11 mouse cellular contexts compared by ENCODE assay signal in the genomic region with DNA sequence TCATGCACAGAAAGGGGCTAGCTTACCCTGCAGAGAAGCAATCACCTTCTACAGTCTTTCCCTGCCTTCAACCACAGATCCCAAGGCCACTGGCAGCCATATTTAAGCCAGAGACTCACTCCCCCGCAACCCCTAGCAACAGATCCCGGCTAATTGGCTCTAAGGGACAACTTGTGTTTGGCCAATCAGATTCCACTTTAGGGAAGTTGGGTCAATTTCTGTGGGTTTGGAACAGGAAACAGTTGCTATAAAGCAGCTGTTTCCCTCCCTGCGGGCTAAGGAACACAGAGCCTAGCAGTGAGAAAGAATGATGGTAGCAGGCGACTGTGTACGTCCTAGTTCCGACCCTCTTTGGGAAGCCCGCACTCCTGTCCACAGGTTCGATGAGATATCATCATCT. TPM values are rescaled to one million over a fixed set of nuclear protein-coding genes. Genes with fewer than 3 reads are reported as not detected.
DNase-seq lines count a peak whose midpoint lies in the region; ATAC-seq lines count a peak whose summit lies in the region.
"Had no signal": no experiment of that assay in that cellular context is flagged by ENCODE, and none has a peak within 500 bp of the region (broad histone marks: within the 10 kb centered on the region; RNA-seq: fewer than 3 reads in every experiment).

No protein-coding gene starts in this region.

- H3K9ac ChIP-seq in forebrain, embryonic 13.5 days: no peak overlapping the region
- no peak overlapping the region for H3K9ac ChIP-seq in liver, embryonic 13.5 days
- H3K9ac ChIP-seq in forebrain, embryonic 14.5 days (ENCODE audit: low read length): no peak overlapping the region

- H3K27me3 ChIP-seq in forebrain, embryonic 10.5 days (ENCODE audit: poor library complexity, severe bottlenecking): no peaks in the 10 kb centered on the region
- no peaks in the 10 kb centered on the region for H3K27me3 ChIP-seq in forebrain, embryonic 13.5 days
- no peaks in the 10 kb centered on the region for H3K27me3 ChIP-seq in liver, embryonic 13.5 days
- H3K27me3 ChIP-seq in megakaryocyte, embryonic 14.5 days (replicated peaks): peaks cover 7% of the 10 kb centered on the region
- H3K27me3 ChIP-seq in forebrain, embryonic 14.5 days (replicated peaks; ENCODE audit: control insufficient read depth, insufficient read depth, low read length): no peaks in the 10 kb centered on the region

- H3K27ac ChIP-seq in forebrain, embryonic 10.5 days: 0 out of 2 replicates have a peak overlapping the region, but pooled peaks have one; percentile 7
- no peak overlapping the region for H3K27ac ChIP-seq in forebrain, embryonic 13.5 days
- H3K27ac ChIP-seq in liver, embryonic 13.5 days: 0 out of 2 replicates have a peak overlapping the region, but pooled peaks have one; percentile 6
- H3K27ac ChIP-seq in forebrain, embryonic 14.5 days (ENCODE audit: low read depth, low read length): no peak overlapping the region

- DNase-seq in forebrain, embryonic 10.5 days (ENCODE audit: extremely low spot score, low spot score): no peak
- no peak for DNase-seq in liver, embryonic 13.5 days
- DNase-seq in liver: no peak
- DNase-seq in forebrain, embryonic 14.5 days (ENCODE audit: low spot score): no peak
- no peak for DNase-seq in left cerebral cortex, postnatal 14 days (ENCODE audit: low spot score in 2 of 2)
- DNase-seq: lung, adult 2 months had no signal

- H3K4me1 ChIP-seq in forebrain, embryonic 10.5 days: peaks cover 44% of the 10 kb centered on the region
- peaks cover 39% of the 10 kb centered on the region for H3K4me1 ChIP-seq in forebrain, embryonic 13.5 days
- peaks cover 27% of the 10 kb centered on the region for H3K4me1 ChIP-seq in liver, embryonic 13.5 days (replicated peaks)
- H3K4me1 ChIP-seq in megakaryocyte, embryonic 14.5 days: peaks cover 31% of the 10 kb centered on the region
- peaks cover 24% of the 10 kb centered on the region for H3K4me1 ChIP-seq in forebrain, embryonic 14.5 days (ENCODE audit: control insufficient read depth, insufficient read depth, low read length)

- no peak overlapping the region for H3K4me3 ChIP-seq in forebrain, embryonic 10.5 days
- H3K4me3 ChIP-seq in forebrain, embryonic 13.5 days: no peak overlapping the region
- H3K4me3 ChIP-seq in liver, embryonic 13.5 days (replicated peaks): no peak overlapping the region
- peak overlapping the region; percentile 62 for H3K4me3 ChIP-seq in megakaryocyte, embryonic 14.5 days (replicated peaks)
- H3K4me3 ChIP-seq in forebrain, embryonic 14.5 days (ENCODE audit: low read depth, low read length): no peak overlapping the region

- intact Hi-C loops in left cerebral cortex, postnatal 14 days (cut with DNase I): no loop called here

- H3K36me3 ChIP-seq in forebrain, embryonic 10.5 days (replicated peaks): peaks cover 16% of the 10 kb centered on the region
- H3K36me3 ChIP-seq in forebrain, embryonic 13.5 days (ENCODE audit: poor library complexity, severe bottlenecking): peaks cover 8% of the 10 kb centered on the region
- H3K36me3 ChIP-seq in liver, embryonic 13.5 days: no peaks in the 10 kb centered on the region
- no peaks in the 10 kb centered on the region for H3K36me3 ChIP-seq in megakaryocyte, embryonic 14.5 days (replicated peaks; ENCODE audit: low read length)
- H3K36me3 ChIP-seq in forebrain, embryonic 14.5 days (ENCODE audit: control insufficient read depth, insufficient read depth, low read length): no peaks in the 10 kb centered on the region

- 86% methylated on average over 8 of the region's 8 CpGs for WGBS in forebrain, embryonic 10.5 days
- WGBS in forebrain, embryonic 13.5 days: 88% methylated on average over 8 of the region's 8 CpGs
- 16% methylated on average over 8 of the region's 8 CpGs for WGBS in liver, embryonic 13.5 days (ENCODE audit: insufficient replicate concordance)
- WGBS in forebrain, embryonic 14.5 days: 93% methylated on average over 8 of the region's 8 CpGs

- no peak overlapping the region for H3K4me2 ChIP-seq in forebrain, embryonic 13.5 days
- H3K4me2 ChIP-seq in liver, embryonic 13.5 days: no peak overlapping the region
- H3K4me2 ChIP-seq in forebrain, embryonic 14.5 days (ENCODE audit: low read length): no peak overlapping the region

- no peak for ATAC-seq in forebrain, embryonic 13.5 days
- ATAC-seq in liver, embryonic 13.5 days (ENCODE audit: low read depth): no peak
- peak; percentile 94 for ATAC-seq in granulocyte monocyte progenitor cell, adult 5-6 weeks (replicated peaks; ENCODE audit: poor library complexity, severe bottlenecking)
- ATAC-seq in forebrain, embryonic 14.5 days: no peak

- H3K9me3 ChIP-seq in forebrain, embryonic 10.5 days: peaks cover 4% of the 10 kb centered on the region; the same call in 1 of the 2 replicates
- H3K9me3 ChIP-seq in forebrain, embryonic 13.5 days (replicated peaks): no peaks in the 10 kb centered on the region; the same call in 1 of the 2 replicates
- H3K9me3 ChIP-seq in liver, embryonic 13.5 days (replicated peaks): no peaks in the 10 kb centered on the region
- 0 out of 2 replicates have a peak, but pooled peaks cover 4% of the 10 kb centered on the region for H3K9me3 ChIP-seq in megakaryocyte, embryonic 14.5 days
- no peaks in the 10 kb centered on the region for H3K9me3 ChIP-seq in forebrain, embryonic 14.5 days (replicated peaks; ENCODE audit: control insufficient read depth, low read length)

RNA-seq across cellular contexts. Expression of gene Dennd2a, which starts 19.4 kb away (rescaled TPM):
- 32.8 and 33.4 TPM in 2 replicates for polyA plus RNA-seq in forebrain, embryonic 10.5 days (2016; fragmentation: Nextera tagmentation; extraction: Ambion mirVana)
- 19.6 and 22.8 TPM in 2 replicates for polyA plus RNA-seq in forebrain, embryonic 13.5 days (2015; fragmentation: Nextera tagmentation; extraction: Ambion mirVana)
- polyA plus RNA-seq in liver, embryonic 13.5 days (2015; fragmentation: Nextera tagmentation; extraction: Ambion mirVana): 1.9 and 2.1 TPM in 2 replicates
- 0.13 TPM in 1 of 2 replicates, not detected in the other for total RNA-seq in granulocyte monocyte progenitor cell, adult 5-6 weeks (2014; fragmentation: Nextera tagmentation)
- total RNA-seq in granulocyte monocyte progenitor cell, adult 5-6 weeks (2017): 0.15 and 0.52 TPM in 2 replicates
- polyA plus RNA-seq in megakaryocyte, embryonic 14.5 days (2012; ENCODE audit: insufficient read depth, low replicate concordance): 0.74 and 1.3 TPM in 2 replicates
- 14.2 and 15.8 TPM in 2 replicates for polyA plus RNA-seq in forebrain, embryonic 14.5 days (2014; fragmentation: Nextera tagmentation; extraction: Ambion mirVana)
- total RNA-seq in left cerebral cortex, postnatal 14 days (2021): 10 to 100 TPM; 21.4 to 22.7 TPM

RNA-seq across cellular contexts. Expression of gene Adck2, which starts 35.4 kb away (rescaled TPM):
- polyA plus RNA-seq in forebrain, embryonic 10.5 days (2016; fragmentation: Nextera tagmentation; extraction: Ambion mirVana): 19.1 and 22.1 TPM in 2 replicates
- polyA plus RNA-seq in forebrain, embryonic 13.5 days (2015; fragmentation: Nextera tagmentation; extraction: Ambion mirVana): 35.7 and 39.0 TPM in 2 replicates
- polyA plus RNA-seq in liver, embryonic 13.5 days (2015; fragmentation: Nextera tagmentation; extraction: Ambion mirVana): 8.9 and 9.4 TPM in 2 replicates
- total RNA-seq in granulocyte monocyte progenitor cell, adult 5-6 weeks (2014; fragmentation: Nextera tagmentation): 9.7 and 16.2 TPM in 2 replicates
- 3.8 and 11.6 TPM in 2 replicates for total RNA-seq in granulocyte monocyte progenitor cell, adult 5-6 weeks (2017)
- polyA plus RNA-seq in megakaryocyte, embryonic 14.5 days (2012; ENCODE audit: insufficient read depth, low replicate concordance): 5.2 and 7.5 TPM in 2 replicates
- 30.4 and 31.5 TPM in 2 replicates for polyA plus RNA-seq in forebrain, embryonic 14.5 days (2014; fragmentation: Nextera tagmentation; extraction: Ambion mirVana)
- total RNA-seq in left cerebral cortex, postnatal 14 days (2021): 10 to 100 TPM; 23.2 to 29.0 TPM

RNA-seq across cellular contexts. Expression of gene Gm42420, which starts 47.3 kb away (rescaled TPM):
- 0.74 TPM in 1 of 2 replicates, not detected in the other for polyA plus RNA-seq in forebrain, embryonic 10.5 days (2016; fragmentation: Nextera tagmentation; extraction: Ambion mirVana)
- 0.79 TPM in 1 of 2 replicates, not detected in the other for polyA plus RNA-seq in forebrain, embryonic 13.5 days (2015; fragmentation: Nextera tagmentation; extraction: Ambion mirVana)
- polyA plus RNA-seq in liver, embryonic 13.5 days (2015; fragmentation: Nextera tagmentation; extraction: Ambion mirVana): 1.0 and 1.4 TPM in 2 replicates
- 2.4 and 4.0 TPM in 2 replicates for total RNA-seq in granulocyte monocyte progenitor cell, adult 5-6 weeks (2014; fragmentation: Nextera tagmentation)
- total RNA-seq in granulocyte monocyte progenitor cell, adult 5-6 weeks (2017): 0.90 and 1.4 TPM in 2 replicates
- not detected in 2 replicates for polyA plus RNA-seq in megakaryocyte, embryonic 14.5 days (2012; ENCODE audit: insufficient read depth, low replicate concordance)
- polyA plus RNA-seq in forebrain, embryonic 14.5 days (2014; fragmentation: Nextera tagmentation; extraction: Ambion mirVana): 1.3 TPM in 1 of 2 replicates, not detected in the other
- total RNA-seq in left cerebral cortex, postnatal 14 days (2021): 1 to 10 TPM in 1 of 2 experiments, under 1 TPM in 1; 0.87 to 1.3 TPM
- total RNA-seq: gastrocnemius, postnatal 4 days; layer of hippocampus, adult 18-20 months had no signal
- polyA plus RNA-seq: lung, adult 2 months had no signal

RNA-seq across cellular contexts. Expression of gene Ndufb2, which starts 54.1 kb away (rescaled TPM):
- polyA plus RNA-seq in forebrain, embryonic 10.5 days (2016; fragmentation: Nextera tagmentation; extraction: Ambion mirVana): 253 and 270 TPM in 2 replicates
- 325 and 354 TPM in 2 replicates for polyA plus RNA-seq in forebrain, embryonic 13.5 days (2015; fragmentation: Nextera tagmentation; extraction: Ambion mirVana)
- polyA plus RNA-seq in liver, embryonic 13.5 days (2015; fragmentation: Nextera tagmentation; extraction: Ambion mirVana): 233 and 270 TPM in 2 replicates
- 165 and 172 TPM in 2 replicates for total RNA-seq in granulocyte monocyte progenitor cell, adult 5-6 weeks (2014; fragmentation: Nextera tagmentation)
- total RNA-seq in granulocyte monocyte progenitor cell, adult 5-6 weeks (2017): 93.4 and 107 TPM in 2 replicates
- 143 and 223 TPM in 2 replicates for polyA plus RNA-seq in megakaryocyte, embryonic 14.5 days (2012; ENCODE audit: insufficient read depth, low replicate concordance)
- polyA plus RNA-seq in forebrain, embryonic 14.5 days (2014; fragmentation: Nextera tagmentation; extraction: Ambion mirVana): 354 and 423 TPM in 2 replicates
- total RNA-seq in left cerebral cortex, postnatal 14 days (2021): 100 to 1,000 TPM; 197 to 204 TPM

Comparison
In these comparisons a context has a peak if more than half of its experiments do, and no peak if none do; other contexts are left out.
1. H3K27ac ChIP-seq: peak in forebrain, embryonic 10.5 days (single experiment) and liver, embryonic 13.5 days (single experiment); none in forebrain, embryonic 13.5 days (single experiment) and forebrain, embryonic 14.5 days (single experiment).